Mouse (Mus musculus): ENCODE data around the gene Map3k3.

Map3k3 gene

DNA sequence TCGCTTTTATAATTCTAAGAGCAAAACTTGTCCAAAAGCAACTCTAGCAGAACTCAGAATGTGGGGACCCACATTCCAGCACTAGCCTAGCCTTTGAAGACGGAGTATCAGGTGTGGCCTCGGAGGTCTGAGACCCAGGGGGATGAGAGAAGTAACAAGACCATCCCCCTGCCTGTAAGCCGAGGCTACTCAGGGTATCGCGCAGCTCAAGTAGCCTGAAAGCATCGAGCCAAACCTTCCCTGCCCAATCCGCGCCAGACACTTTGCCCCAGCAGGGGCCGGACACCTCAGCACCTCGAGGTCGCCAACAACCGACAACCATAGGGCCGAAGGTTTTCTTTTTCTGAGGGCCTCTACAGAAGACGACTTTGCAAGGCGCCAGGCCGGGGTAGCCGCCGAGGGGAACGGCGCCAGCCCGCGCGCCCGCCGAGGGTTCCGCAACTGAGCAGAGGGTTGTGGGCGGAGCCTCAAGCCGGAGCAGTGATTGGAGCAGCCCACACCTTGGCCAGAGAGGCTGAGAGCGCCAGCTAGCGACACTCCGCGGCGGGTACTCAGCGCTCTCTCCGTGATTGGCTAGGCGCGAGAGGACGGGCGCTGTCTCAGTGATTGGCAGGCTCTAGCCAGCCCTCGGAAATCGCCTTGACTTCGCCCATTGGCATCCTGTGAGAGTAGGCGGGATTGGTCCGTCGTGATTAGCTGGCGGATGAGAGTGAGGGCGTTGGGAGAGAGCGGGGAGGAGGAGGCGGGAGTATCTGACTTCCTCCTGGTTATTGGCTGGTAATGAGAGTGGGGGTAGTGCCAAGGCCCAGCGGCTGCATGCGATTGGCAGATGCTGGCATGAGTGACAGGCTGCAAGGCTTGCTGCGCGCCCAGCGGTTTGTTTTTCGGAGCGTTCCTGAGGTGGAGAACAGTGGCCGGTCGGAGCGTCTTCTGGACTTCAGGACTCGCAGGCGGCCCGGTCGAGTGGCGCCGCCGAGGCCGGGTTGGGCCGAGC, at the start of gene Map3k3:
Map3k3 (plus strand) TSS at position 906 of the 994 bp plus-strand sequence.
- peak; percentile 98 for DNase-seq (ENCODE audit: low read depth, low spot score)

DNA sequence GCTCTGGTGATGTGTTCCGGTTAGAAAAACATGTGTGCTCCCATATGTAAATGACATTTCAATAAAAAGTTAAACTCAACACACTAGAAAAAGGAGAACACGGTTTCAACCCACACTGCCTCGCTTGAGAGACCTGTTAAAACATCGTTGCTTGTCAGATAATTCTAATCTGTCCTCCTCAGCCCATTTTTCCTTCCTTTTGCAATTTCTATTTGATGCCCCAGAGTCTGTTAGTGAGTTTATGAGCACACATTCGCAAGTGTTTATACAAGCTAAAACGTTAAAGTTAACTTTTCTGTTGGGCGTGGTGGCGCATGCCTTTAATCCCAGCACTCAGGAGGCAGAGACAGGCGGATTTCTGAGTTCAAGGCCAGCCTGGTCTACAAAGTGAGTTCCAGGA, 49.4 kb upstream of the Map3k3 start:
- no peak for DNase-seq (ENCODE audit: low read depth, low spot score)

DNA sequence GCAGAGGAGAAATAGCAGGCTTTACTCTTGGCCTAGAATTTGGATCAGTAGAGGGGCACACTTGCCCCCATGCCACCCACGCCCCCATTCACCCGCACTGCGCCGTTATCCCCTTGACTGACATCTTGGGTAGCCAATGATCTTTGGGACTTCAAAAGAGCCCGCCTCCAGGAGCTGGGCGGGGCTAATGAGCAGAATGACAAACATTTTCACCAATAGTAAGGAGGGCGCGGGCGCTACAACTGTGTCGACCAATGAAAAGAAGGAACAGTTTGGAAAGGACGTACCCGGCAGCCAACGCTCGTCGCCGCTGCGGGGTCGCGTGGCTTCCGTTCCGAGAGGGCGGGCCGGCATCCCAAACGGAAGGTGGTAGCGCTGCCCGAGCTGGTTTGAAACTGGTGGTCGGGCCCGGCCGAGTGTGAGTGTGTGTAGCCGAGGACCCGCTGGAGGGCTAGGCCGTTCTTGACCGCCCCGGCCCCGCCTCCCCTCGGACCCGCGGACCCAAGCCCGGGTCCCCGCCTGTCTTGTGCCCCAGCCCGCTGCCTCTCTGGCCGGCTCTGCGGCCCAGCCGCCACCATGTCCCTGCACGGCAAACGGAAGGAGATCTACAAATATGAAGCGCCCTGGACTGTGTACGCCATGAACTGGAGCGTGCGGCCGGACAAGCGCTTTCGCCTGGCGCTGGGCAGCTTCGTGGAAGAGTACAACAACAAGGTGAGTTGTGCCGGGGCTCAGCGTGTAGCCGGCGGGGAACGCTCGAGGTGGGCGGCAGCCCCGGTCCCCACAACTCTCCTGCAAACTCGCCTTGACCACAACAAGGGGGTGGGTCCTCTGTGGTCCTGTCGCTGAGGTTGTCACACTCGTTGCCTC, 47.6 kb upstream of the Map3k3 start, which contains the start of gene Dcaf7:
Dcaf7 (plus strand) TSS at position 325 of the 870 bp plus-strand sequence.
- peak; percentile 97 for DNase-seq (ENCODE audit: low read depth, low spot score)

DNA sequence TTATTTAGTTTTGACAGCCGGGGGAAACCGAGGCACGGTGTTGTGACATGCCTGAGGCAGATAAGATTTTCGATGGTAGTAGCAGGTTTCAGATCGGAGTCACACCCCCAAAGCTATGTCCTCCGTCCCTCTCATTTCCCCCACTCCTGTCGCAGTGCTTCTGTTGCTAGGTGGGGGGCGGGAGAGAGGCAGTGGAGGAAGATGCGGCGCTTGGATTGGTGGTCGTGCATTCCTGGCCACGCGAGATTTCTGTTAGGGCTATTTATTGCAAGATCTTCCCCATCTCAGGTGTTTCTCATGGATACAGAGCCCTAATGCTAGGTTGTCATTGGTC, 47.0 kb upstream of the Map3k3 start:
- peak; percentile 30 for DNase-seq (ENCODE audit: low read depth, low spot score)

DNA sequence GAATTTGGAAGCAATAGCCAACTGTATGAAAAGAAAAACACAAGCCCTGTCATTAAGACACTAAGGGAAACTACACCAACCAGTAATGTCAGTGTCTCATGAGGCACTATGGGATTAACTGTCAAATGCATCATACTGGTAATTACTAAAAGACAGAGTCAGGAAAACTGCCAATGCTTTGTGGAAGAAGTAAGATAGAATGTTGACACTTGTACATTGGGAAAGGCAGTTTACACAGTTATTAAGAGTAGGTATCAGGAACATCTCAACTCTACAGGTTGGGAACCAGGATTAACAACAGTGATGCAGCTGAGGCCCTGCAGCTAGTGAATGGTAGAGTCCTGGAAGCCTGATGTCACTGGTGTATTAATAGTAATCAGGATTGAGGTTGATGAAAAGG, 40.1 kb upstream of the Map3k3 start:
- no peak for DNase-seq (ENCODE audit: low read depth, low spot score)

DNA sequence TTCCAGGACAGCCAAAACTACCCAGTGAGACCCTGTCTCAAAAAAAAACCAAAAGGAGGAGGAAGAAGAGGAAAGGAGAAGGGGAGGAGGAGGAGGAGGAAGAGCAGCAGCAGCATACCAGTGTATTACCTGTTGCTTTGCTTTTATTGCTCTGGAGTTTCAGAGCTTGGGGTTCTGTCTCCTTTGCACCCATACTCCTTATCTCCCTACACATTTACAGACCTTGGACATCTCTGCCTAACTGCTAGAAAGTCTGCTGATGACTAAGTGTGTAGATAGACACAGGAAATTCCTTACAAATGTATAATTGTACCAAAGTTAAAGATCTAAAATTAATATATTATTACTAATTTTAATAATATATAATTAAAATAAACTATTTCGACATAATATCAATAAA, 39.2 kb upstream of the Map3k3 start:
- DNase-seq (ENCODE audit: low read depth, low spot score) = no peak

DNA sequence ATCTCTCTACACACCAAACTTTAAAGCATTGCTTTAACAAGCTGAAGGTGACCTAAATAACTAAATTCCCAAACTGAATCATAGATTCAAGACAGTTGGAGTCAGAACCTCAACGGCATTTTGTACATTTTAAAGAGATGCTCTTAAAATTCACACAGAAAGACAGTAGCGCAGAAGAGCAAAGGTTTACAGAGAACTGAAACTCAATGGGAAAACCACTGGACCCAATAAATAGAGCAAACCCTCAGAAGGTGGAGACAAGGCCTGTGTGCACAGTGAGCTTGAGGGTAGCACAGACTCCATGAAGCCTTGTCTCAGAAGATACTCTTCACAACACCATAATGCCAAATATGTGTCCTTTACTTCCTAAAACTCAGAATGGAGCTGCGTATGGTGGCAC, 38.6 kb upstream of the Map3k3 start:
- no peak for DNase-seq (ENCODE audit: low read depth, low spot score)

DNA sequence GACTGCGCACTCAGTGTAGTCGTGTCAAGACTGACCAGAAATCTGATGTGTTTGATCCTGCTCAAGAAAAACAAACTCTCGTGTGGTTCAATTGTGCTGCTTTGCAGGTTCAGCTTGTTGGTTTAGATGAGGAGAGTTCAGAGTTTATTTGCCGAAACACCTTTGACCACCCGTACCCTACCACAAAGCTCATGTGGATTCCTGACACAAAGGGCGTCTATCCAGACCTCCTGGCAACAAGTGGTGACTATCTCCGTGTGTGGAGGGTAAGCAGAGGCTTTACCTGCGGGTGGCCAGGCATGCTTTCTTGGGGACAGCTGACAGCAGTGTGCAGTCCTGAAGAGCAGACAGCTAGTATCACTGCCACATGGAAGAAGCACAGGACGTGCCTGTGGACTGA, 37.8 kb upstream of the Map3k3 start:
- DNase-seq (ENCODE audit: low read depth, low spot score) = no peak

DNA sequence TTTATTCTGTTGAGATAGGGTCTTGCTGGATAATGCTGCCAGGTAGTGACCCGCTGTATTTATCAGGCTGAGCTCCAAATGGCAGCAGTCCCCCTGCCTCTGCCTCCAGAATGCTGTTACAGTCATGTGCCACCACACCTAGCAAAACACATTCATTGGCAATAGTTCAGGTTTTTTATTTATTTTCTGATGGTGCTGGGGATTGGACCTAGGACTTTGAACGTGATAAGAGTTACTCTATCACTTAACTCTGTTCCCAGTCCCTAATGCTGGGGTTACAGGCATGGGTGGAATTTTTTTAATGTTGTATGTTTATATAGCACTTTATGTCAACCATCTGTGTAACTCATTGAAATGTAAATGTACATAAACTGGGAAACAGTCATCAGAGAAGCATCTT, 30.5 kb upstream of the Map3k3 start:
- DNase-seq (ENCODE audit: low read depth, low spot score) = no peak

DNA sequence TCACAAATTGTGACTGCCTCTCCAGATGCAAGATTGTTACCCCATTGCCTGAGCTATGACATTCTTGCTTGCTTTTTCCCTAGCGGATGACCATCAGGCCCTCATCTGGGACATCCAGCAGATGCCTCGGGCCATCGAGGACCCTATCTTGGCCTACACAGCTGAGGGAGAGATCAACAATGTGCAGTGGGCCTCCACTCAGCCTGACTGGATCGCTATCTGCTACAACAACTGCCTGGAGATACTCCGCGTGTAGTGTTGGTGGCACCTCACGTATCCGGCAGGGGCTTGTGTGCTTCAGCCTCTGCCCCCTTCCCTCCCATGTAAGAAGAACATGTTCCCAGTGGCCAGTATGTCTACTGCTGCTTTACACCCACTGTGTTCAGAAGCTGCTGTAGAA, 29.8 kb upstream of the Map3k3 start:
- no peak for DNase-seq (ENCODE audit: low read depth, low spot score)

DNA sequence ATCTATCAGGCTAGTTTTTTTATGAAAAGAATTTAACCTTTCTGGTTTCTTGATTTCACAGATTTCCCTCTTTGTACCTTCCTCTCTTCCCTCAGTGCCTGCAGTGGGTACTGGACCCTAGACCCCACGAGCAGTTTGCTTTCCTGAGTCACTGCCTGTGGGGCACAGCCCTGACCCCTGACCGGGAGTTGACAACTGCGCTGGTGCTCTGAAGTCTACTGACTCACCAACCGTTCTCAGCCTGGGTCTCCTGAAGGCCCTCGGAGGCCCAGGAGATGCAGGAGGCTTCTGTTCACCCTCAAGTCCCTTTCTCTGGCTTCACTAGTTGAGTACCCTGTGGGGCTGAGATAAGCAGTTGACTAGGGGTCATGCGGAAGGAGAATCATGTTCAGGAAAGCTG, 29.1 kb upstream of the Map3k3 start:
- DNase-seq (ENCODE audit: low read depth, low spot score) = no peak

DNA sequence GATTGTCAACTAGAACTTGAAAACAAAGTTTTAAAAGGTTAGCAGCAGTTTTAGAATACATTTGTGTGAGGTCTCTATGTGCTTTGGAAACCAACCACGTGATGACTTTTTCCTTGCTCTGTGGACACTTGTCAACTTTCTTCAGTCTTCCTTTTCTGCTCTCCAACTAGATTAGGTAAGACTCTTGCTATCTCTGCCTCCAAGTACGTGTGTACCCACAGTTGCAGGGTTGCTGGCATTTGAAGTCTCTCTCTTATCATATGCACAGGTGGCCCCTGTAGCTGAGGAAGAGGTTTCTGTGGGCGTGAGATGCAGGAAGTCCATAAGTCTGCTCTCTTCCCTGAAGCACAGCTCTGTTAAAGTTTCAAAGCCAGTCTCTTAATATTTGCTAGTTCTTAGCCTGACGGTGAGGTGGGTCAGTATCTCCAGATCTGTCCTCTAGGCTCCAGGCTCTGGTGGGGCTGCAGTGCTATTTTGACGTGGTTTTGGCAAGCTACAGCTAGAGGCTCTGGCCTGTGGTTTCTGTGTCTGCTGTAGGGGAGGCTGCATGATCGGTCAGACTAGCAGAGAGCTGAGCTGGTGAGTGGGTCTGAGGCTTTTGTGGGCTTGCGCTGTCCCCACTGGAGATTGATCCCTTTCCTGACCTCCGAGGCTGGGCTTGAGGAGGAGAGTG, 27.5 kb upstream of the Map3k3 start:
- no peak for DNase-seq (ENCODE audit: low read depth, low spot score)

DNA sequence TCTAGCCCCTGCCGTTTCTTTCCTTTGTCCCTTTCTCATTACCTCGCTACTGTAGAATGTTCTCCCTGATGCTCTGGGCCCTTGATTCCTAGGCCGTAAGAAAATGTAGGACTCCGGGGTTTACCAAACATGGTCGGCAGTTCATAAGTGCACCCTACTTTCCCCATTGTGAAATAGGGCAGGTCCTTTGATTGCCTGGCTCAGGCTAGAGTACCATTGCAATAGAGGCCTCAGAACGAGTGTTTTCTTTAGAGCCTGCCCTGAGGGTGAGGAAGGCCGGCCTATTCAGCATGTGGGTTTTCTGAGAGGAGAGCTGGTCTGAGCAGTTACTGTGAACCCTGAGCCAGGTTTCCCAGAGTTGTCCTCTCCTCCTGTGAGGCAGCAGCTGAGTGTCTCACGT, 26.4 kb upstream of the Map3k3 start:
- DNase-seq (ENCODE audit: low read depth, low spot score) = no peak

DNA sequence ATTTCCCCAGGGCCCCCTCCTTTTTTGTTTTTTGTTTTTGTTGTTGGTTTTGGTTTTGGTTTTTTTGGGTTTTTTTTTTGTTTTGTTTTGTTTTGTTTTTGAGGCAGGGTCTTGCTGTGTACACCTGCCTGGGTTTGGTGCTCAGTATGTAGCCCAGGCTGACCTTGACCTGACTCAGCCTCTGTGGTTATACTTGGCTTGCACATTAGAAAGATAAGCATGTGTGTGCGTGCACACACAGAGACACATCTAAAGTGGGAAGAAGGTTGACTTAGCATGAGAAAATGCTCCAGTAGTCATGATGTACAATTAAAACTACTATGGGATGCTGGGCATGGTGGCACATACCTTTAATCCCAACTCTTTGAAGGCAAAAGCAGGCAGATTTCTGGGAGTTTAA, 23.9 kb upstream of the Map3k3 start:
- DNase-seq (ENCODE audit: low read depth, low spot score) = no peak

DNA sequence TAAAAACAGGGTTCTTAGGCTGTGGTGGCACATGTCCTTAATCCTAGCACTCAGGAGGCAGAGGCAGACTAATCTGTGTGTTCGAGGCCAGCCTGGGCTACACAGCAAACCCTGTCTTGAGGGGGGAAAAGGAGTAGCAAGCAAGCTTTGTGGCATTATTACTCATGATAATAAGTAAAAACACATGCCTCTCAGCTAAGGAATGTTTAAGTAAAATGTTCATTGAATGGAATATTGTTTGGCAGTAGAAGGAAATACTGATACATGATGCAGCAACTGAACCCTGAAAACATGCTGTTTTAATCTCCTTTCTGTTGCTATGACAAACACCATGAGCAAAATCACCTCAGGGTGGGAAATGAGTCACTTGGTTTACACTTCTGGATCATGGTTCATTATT, 23.1 kb upstream of the Map3k3 start:
- no peak for DNase-seq (ENCODE audit: low read depth, low spot score)

DNA sequence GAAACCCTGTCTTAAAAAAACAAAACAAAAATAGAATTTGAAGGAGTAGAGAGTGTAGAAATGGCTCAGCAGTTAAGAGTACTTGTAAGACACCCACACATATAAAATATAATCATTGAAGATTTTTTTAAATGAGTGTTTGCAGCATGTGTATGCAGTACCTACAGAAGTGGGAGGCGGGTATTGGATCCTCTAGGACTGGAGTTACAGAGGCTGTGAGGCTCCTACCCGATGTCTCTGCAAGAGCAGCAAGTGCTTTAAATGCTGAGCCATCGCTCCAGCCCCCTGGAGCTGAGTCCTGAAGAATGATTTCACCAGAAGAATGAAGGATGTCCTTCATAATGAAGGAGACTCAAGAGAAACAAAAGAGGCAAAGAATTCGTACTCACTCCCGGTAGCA, 20.7 kb upstream of the Map3k3 start:
- no peak for DNase-seq (ENCODE audit: low read depth, low spot score)

DNA sequence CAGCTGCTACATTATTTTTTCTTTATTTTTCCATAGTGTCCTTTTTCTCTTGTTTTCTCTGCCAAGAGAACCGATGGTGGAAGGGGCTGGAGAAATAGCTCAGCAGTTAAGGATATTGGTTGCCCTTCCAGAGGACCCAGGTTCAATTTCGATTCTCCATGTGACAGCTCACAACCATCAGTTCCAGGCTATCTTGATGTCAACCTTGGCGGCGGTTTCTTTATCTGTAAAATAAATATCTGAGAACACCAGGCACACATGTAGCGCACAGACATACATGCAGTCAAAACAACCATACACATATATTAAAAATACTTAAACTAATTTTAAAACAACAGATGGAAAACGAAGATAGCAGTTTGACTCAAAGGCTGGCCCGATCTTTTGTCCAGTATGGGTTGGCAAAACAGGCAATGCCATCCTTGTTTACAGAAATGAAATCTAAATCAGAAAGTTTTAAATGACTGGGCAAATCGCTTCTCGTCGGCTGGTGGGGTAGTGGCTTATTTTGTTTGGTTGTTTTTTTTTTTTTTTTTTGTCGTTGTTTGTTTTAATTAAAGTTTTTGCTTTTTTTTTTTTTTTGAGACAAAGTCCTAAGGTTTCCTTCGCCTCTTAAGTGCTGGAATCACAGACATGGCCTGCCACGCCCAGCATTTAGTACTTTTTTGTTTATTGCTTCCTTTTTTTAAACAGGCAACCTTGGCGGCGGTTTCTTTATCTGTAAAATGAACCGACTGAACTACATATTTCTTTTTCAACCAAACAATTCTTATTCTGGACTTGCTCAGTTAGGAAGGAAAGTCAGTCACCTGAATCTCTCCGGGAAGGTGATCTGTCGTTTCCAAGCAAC, 19.1 kb upstream of the Map3k3 start:
- no peak for DNase-seq (ENCODE audit: low read depth, low spot score)

DNA sequence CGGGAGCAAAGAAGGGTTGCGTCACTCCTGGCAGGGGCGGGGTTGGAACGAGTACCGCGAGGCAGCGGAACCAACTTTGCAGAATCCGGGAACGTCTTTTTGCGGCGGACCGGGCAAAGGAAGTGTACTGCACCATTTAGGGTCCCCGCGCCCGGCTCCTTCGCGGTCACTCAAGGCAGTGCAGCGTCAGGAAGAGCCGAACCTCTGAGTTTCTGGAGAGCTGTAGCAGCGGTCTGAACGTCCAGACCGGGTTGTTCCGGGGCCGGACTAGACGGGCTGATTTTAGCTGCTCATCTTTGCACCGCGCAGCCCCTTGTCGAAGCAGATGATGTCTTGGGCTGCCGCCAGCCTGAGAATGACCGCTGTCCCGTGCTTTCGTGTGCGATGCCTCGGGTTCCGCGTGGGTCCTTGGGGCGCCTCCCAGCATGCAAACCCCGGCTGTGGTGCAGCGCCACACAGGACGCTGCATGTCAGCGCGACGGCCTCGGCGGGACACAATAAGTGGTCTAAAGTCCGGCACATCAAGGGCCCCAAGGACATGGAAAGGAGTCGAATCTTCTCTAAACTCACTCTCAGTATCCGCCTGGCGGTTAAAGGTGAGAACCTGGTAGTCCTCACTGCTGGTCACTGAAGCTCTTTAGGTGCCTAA, 18.4 kb upstream of the Map3k3 start, which contains the start of gene Taco1:
Taco1 (plus strand) TSS at position 139 of the 649 bp plus-strand sequence.
- peak; percentile 89 for DNase-seq (ENCODE audit: low read depth, low spot score)

DNA sequence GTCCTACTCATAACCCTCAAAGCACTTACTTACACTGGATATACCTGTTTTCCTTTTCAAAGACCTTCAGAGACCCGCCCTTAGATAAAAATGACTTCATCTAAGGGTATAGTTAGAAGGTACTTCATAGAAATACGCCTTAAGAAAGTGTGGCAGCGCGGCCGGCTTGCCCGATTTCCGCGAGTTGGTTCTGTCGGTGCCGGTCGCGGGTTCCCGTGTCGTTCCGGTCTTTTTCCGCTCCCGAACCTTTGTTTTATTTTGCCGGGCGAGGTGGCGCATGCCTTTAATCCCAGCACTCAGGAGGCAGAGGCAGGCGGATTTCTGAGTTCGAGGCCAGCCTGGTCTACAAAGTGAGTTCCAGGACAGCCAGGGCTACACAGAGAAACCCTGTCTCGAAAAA, 17.8 kb upstream of the Map3k3 start:
- DNase-seq (ENCODE audit: low read depth, low spot score) = peak; percentile 15

DNA sequence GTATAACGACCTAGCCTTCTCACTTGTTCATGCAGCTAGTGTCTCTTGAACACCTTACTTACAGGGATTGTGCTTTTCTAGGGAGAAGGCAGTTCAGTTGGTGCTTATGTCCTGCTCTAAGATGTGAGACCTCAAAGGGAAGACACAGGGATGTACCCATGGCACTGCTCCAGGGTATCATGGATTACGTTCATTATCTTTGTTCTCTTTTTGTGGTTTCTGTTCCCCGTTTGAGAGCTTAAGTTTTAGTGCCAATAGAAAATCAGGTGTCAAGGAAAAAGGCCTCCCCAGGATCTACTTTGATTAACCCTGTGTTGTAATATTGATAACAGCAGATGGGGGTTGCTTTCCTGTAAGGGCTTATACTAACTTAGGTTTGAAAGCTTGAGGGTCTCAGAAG, 10.6 kb upstream of the Map3k3 start:
- DNase-seq (ENCODE audit: low read depth, low spot score) = no peak

Measured in retina, adult 2 months (tissue).